Mouse (Mus musculus) heart, postnatal 36 days (tissue): ENCODE results near the gene Elmo3. TPM values are rescaled to one million over a fixed set of nuclear protein-coding genes. Genes with fewer than 3 reads are reported as not detected.

Source experiments
- DNase-seq, 2 experiments: peaks; one replicate each; pipeline ENCODE4 v3.0.0; 2021 to 2022
- intact Hi-C: fragments of 180-260 bp; cut with DNase I; formaldehyde crosslinking; loops from one replicate; pipeline ENCODE4 v1.15.1; 2025
- total RNA-seq, 2 experiments: library from RNA; stranded (reverse); gene quantifications; 2 replicates each; pipeline ENCODE4 v1.2.3; 2021

Gene Elmo3
- total RNA-seq, 2 experiments from 2014 or later, result 1.2 to 1.3 TPM

- no peak for DNase-seq
- intact Hi-C loops, result no loop called here
Observed at GRCm38 (mm10) chr8:105317941-105318340, 12.5 kb downstream of the Elmo3 start.

- no peak for DNase-seq
- intact Hi-C loops, result no loop called here
Observed at GRCm38 (mm10) chr8:105318662-105319190, 13.3 kb downstream of the Elmo3 start.

GRCm38 (mm10) chr8:105323183-105323582 lies 17.8 kb downstream of the Elmo3 start:
- no peak for DNase-seq
- intact Hi-C loops, result no loop called here

- no peak for DNase-seq
- intact Hi-C loops, result loop anchor here (1.0 to 2.0 kb wide), 3 partner anchors 21 to 27 kb away; partner anchors contain the start of genes Elmo3 and Fhod1
Observed at GRCm38 (mm10) chr8:105325641-105326093, 20.3 kb downstream of the Elmo3 start.

- intact Hi-C loops, result loop anchor here (1.0 to 2.0 kb wide), 2 partner anchors 21 to 28 kb away; partner anchors contain the start of gene Fhod1
- peak; percentile 96 to 97 for DNase-seq
Observed at GRCm38 (mm10) chr8:105326141-105326672, 20.8 kb downstream of the Elmo3 start, which contains the start of the genes Lrrc29 and Tmem208. Gene Lrrc29, minus strand, starts transcription at chr8:105326278. Gene Tmem208, plus strand, starts transcription at chr8:105326354.

GRCm38 (mm10) chr8:105326968-105327367 lies 21.6 kb downstream of the Elmo3 start:
- intact Hi-C loops, result loop anchor here (1.0 to 2.0 kb wide), 3 partner anchors 13 to 29 kb away; partner anchors contain the start of gene Fhod1
- no peak for DNase-seq

- no peak for DNase-seq
- intact Hi-C loops, result no loop called here
Observed at GRCm38 (mm10) chr8:105330325-105330724, 24.9 kb downstream of the Elmo3 start.

GRCm38 (mm10) chr8:105331469-105331868 lies 26.1 kb downstream of the Elmo3 start:
- intact Hi-C loops, result no loop called here
- no peak for DNase-seq

- DNase-seq, result no peak
- intact Hi-C loops, result no loop called here
Observed at GRCm38 (mm10) chr8:105331931-105332330, 26.5 kb downstream of the Elmo3 start.

- DNase-seq, result no peak
- intact Hi-C loops, result no loop called here
Observed at GRCm38 (mm10) chr8:105332523-105332922, 27.1 kb downstream of the Elmo3 start.

GRCm38 (mm10) chr8:105336373-105337130 lies 31.2 kb downstream of the Elmo3 start:
- no peak for DNase-seq
- intact Hi-C loops, result no loop called here

GRCm38 (mm10) chr8:105338992-105339391 lies 33.6 kb downstream of the Elmo3 start:
- intact Hi-C loops, result no loop called here
- no peak for DNase-seq

GRCm38 (mm10) chr8:105339886-105340635 lies 34.7 kb downstream of the Elmo3 start:
- no peak for DNase-seq
- intact Hi-C loops, result loop anchor here (1.0 kb wide), 1 partner anchor 13 kb away; no protein-coding TSS in a partner anchor

GRCm38 (mm10) chr8:105341399-105341798 lies 36.0 kb downstream of the Elmo3 start:
- DNase-seq, result no peak
- intact Hi-C loops, result no loop called here

- intact Hi-C loops, result no loop called here
- no peak for DNase-seq
Observed at GRCm38 (mm10) chr8:105342768-105343167, 37.4 kb downstream of the Elmo3 start.

GRCm38 (mm10) chr8:105343791-105344574 lies 38.6 kb downstream of the Elmo3 start:
- DNase-seq, result no peak
- intact Hi-C loops, result no loop called here

GRCm38 (mm10) chr8:105345061-105345975 lies 39.9 kb downstream of the Elmo3 start:
- intact Hi-C loops, result no loop called here

GRCm38 (mm10) chr8:105346611-105347427 lies 41.4 kb downstream of the Elmo3 start:
- intact Hi-C loops, result loop anchor here (2.0 kb wide), 1 partner anchor 20 kb away; the partner anchor contains the start of genes Lrrc29 and Tmem208

More at GRCm38 (mm10) chr8:105345061-105345975, 39.9 kb downstream of the Elmo3 start:
- DNase-seq, result peak in 1 of 2 experiments; percentile 32

More at GRCm38 (mm10) chr8:105346611-105347427, 41.4 kb downstream of the Elmo3 start:
- DNase-seq, result peak; percentile 72 to 79
